Mouse (Mus musculus): ENCODE measurements around the gene Cep97.

- TF ChIP-seq CTCF (IDR thresholded peaks at IDR 0.05; ENCODE audit: borderline replicate concordance, extremely low read depth, insufficient read depth, insufficient read length) (no peak), POLR2A (IDR thresholded peaks at IDR 0.05; ENCODE audit: borderline replicate concordance, extremely low read depth, insufficient read depth, insufficient read length, poor library complexity, severe bottlenecking) (no peak)
These were observed 19.9 kb downstream of the Cep97 start for GRCm38 (mm10) chr16:55914716-55915115.

Measured in brain, embryonic 14.5 days (tissue).